Mouse (Mus musculus) frontal cortex, adult (tissue): Measurements from ENCODE around the gene Engase.
A peak's percentile ranks its signal among the peaks of the same experiment; 100 is the strongest.

Source experiments
- ATAC-seq: cut with Nextera tagmentation; 2 replicates; pipeline ENCODE4 v1.9.2; 2017; ENCODE audit warnings: mild to moderate bottlenecking, moderate library complexity, mixed read lengths; ENCODE audit not compliant: low TSS enrichment

Engase gene

DNA sequence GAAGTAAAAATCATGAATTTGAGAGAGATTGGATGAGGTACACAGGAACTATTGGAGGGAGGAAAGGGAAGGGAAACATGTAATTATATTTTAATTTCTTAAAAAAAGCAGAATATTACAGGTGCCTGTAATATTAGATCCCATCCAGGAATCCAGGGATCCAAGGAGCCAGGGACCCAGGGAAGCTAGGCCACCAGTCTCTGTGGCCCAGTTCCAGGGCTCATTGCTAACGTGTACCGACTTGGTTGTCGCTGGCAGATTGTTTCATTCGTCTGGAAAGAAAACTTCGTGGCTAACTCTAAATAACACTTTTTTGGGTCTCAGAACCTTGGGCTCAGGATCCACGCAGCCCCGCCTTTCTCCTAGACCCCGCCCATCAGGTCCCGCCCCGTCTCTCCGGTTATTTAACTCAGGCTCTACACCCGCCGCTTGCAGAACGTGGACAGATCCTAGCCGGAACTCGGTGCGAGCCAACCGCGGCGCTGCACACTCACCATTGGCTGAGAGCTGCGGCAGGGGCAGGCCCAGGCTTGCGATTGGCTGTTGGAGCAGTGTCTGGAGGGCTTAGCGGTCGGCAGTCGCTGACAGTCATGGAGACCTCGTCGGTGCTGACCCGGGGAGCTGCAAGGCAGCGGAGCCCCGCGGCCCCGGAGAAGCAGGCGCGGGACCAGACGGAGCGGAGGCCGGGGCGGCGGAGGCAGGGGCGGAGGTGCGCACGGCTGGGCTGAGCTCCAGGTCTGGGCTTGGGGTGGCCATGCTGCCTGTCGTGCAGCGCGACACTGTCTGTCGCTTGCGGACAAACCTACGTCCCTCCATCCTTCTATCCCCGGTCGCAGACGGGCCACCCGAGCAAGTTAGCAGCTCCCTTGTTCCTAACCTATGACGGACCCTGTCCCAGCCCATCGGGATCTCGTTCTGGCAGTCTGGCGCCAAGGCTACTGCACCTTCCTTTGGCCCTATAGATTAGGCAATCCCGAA lies at the start of gene Engase:
Gene Engase, plus strand, starts transcription at position 434 of the 978 bp plus-strand sequence.
- ATAC-seq = peak; percentile 99

DNA sequence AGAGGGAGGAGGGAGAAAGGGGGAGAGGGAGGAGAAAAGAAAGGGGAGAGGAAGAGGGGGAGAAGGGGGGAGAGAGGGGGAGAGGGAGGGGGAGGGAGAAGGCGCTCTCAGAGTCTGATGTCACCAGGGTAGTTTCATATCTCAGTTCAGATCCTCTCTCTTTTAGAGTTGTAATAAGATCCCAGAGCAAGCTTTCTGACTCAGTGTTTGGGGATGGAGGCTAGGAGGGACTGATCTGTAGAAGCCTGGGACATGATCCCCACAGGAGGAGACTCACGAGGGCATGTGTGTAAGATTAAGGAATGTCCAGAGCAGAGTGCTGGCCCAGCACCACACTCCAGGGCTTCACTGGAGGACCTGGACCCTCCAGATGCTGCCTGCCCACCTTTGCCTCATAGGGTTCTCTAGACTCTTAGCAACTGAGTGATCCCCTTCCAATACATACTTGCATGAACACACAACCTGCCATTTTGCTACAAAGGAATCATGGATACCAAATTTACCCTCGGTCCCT lies 49.3 kb upstream of the Engase start:
- ATAC-seq = no peak

DNA sequence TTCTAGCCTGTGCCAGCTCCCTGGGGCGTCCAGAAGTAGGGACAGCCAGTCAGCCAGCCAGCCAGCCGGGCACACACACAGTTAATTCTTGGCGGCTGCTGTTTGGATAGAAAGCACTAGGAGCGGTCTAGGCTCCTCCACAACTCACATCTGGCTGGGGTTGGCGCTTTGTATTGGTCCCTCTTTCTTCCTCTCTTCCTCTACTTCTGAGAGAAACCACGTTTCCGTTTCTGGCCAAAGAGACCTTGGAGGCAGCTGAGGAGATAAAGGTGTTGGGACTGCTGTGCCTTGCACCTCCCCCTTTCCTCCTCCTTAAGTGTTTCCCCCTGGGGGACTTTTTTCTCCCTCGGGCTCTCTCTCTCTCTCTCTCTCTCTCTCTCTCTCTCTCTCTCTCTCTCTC lies 48.6 kb upstream of the Engase start, which contains the start of gene C1qtnf1:
Gene C1qtnf1, plus strand, starts transcription at position 218 of the 400 bp plus-strand sequence.
- no peak for ATAC-seq

DNA sequence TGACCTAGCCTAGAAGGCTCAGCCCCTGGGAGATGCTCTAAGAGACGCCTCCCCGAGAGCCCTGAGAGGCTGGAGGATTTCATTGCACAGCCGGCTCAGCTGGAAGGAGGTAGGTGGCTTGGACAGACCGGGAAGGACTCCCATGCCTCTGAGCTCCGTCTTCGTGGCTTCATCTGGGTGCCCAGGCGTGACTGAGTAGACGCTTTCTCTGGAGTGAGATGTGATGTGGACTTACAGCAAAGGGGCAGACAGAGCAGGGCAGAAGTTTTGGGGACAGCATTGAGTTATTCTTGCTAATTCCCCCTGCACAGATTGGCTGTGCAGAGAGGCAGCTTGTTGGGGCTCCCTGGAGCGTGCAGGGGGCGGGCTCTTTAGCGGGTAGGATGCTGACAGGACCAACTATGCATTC lies 48.2 kb upstream of the Engase start:
- ATAC-seq = peak; percentile 58; the same call in 1 of the 2 replicates

DNA sequence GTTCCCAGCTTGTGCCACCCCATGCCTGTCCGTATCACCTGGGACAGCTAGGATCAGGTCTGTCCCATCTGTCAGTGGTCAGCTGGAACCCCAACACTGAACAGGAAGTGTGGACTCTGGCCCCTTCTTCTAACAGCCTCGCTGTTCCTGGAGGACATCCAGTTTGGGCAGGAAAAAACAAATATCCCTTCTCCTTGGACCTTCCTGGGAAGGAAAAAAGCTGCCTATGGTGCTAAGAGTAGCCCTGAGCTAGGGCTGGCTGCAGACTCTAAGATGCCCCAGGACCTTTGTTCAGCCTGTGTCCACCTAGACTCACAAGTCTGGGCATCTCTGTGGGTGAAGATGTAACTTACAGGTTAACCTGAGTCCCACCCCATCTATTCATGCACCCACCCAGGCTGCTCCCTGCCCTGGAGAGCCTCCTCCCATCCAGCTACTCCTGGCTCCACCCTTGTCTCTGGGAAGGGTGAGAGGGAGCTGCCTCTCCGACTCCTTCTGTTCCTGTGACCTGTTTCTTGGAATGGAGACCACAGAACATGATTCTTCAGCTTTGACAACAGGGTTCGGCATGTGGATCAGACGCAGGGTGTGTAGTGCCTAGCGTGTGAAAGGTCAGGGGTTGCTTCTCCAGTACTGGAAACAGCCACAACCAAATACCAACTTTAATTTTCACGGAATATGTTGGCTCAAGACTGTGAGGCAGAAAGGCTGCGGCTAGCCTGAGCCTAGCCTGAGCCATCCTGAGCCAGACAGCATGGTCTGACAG lies 47.5 kb upstream of the Engase start:
- ATAC-seq = no peak

DNA sequence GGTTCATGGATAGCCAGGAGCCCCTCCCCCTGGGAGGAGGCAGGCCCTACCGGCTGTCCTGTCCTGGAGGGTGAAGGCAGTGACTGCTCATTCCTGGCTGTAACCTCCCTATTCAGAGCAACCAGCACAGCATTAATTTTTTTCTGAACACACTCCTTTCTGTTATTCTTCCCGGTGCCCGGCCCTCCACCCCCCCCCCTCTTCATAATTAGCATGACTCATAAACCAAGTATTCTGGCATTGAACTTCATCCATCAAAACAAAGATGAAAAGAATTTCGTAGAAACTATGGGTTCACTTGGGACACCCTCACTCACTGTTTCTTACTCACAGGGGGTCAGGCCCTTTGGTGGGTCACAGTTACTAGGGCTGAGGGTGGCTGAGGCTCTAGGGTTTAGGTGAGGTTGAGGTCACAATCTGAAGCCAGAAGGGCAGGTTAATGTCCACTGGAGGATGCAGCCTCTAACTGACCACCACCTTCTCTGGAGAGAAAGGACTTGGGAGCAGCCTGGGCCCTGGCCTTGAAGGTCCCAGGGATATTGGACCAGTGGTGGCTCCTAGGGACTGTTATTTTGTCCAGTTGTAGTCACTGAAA lies 46.2 kb upstream of the Engase start:
- ATAC-seq = no peak

DNA sequence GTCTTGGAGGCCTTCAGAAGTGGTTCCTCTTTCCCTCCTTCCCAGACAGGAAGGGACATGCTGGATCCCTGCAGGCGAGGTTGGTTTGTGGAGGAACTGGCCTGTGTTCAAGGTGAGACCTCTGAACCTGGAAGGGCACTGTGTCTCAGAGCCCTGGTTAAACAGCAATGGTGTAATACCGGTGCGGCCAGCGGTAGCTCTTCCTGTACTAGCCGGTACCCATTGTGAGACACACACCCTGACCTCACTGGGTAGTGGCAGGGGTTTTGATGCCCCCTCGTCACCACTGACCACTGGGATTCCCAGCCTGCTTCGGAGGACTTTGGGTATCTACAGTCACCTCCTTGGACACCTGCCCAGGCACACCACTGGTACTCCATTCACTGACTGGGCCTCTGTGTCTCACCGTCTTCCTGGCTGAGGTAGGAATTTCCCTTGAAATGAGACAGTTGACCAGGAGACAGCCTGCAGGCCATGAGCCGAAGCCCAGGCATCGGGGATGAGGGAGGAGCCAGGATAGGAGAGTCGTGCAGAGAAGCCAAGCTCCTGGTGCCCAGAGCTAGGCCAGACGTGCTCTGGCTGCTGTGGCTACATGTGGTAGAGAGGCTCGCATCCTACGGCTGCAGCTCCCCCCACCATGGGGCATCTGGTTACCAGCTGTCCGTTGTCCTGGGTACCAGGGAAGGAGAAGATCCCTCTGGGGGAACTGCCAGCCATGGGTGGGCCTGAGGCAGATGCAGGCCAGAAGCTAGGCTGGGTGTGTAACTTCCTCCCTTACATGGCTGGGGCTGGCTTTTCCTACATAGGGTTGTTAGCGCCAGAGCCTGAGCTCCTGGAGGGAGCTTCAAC lies 45.3 kb upstream of the Engase start:
- no peak for ATAC-seq

DNA sequence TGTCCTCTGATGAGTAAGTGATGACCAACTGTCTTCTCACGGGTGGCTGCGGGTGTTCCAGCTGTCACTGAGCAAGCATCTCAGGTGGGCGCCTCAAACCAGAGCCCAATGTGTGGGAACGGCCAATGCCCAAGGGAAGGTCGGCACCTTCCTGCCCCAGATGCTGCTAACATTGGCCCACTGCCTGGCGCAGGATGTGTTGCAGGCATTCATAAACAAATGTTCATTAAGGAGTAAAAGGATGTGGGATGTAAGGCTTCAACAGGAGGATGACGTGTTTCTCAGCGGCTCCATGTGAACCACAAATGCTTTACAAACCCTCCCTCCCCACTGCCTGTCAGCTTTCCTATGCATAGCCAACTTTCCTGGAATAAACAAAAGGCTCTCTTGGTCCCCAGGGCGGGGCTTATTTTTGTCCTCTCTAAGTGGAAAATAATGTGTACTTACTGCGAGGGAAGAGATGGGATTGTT lies 43.2 kb upstream of the Engase start:
- no peak for ATAC-seq

DNA sequence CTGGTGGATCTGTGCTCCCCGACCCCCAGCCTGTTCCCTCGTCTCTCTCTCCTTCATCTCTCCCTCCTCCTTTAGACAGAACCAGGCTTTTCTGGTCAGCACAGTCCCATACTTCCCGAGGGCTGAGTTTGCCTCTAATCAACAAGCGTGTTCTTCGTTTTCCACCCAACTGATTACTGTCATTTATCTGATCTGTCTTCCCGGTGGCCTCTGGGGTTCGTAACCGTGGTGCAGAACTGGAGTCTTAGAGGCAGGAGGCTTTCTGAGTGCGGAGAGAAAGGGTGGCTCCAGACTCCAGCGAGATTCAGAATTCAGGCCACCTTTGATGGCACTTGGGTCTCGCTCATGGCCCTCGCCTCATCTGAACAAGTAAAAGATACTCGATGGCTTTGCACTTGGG lies 42.5 kb upstream of the Engase start:
- no peak for ATAC-seq

DNA sequence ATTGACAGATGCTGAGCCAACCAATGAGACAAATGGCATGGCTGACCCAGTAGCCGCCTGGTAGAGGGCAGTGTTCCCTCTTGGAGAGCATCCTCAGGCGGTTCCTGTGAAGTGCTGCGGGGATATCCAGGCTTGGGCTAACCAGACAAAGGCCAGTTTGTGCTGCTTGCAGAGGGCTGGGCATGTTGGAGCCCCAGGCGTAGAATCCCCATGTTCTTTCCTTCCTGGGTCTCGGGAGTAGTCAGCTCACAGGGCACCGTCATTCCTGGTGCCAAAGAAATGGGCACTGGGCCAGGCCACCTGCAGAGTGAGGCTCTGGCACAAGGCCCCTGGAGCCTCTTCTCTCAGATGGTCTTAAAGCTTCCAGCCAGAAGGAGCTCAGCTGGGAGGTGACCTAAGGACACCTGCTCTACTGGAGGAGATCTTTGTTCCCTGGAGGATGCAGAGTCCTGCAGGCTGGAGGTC lies 40.1 kb upstream of the Engase start:
- peak; percentile 55 for ATAC-seq

DNA sequence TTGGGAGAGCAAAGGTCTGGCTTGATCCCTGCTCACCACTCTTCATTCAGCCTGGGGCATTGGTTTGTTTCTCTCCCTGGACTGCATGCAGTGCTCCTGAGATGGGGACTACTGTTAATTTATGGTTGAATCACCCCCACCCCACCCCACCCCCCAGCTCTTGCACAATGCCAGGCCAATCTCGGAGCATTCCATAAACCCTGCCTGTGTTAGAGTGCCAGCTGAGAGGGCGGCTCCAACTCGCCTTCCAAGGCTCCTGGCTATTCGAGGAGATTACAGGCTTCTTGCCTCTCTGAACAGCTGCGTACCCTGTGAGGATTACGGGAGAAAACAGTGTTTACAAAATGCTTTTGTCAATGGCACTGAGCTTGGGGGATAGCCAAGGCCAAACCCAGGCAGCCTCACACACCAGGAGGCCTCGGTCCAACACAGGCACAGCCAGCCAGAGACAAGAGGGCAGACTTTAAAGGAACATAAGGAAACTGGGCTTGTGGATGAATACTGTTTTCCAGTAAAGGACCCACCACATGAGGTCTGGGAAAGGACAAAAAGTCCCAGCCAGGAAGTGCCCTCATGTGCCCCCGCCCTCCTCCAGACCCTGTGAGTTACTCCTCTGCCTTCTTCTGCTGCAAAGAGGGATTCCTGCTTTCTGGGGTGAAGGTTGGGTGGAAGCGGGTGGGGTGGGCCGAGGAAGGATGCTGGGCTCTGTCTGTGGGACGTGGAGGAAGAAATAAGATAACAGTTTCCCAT lies 37.8 kb upstream of the Engase start:
- no peak for ATAC-seq

DNA sequence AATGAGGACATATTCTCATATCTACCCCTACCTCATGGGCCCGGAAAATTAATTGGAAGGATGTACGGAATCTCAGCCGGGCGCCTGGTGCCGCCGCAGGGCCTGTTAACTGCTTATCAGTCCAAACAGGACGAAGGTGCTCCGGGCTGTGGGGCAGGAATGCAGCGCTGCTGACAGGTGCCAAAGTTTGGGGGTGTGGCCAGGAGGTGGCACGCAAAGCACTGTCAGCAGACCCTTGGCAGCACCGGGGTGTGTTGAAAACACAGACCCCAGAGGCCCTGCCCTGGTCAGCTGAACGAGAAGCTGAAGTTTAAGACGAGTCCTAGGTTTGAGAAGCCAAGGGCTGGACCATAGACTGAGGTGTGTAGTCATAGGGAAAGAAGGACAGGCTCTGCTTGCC lies 33.9 kb upstream of the Engase start:
- ATAC-seq = no peak

DNA sequence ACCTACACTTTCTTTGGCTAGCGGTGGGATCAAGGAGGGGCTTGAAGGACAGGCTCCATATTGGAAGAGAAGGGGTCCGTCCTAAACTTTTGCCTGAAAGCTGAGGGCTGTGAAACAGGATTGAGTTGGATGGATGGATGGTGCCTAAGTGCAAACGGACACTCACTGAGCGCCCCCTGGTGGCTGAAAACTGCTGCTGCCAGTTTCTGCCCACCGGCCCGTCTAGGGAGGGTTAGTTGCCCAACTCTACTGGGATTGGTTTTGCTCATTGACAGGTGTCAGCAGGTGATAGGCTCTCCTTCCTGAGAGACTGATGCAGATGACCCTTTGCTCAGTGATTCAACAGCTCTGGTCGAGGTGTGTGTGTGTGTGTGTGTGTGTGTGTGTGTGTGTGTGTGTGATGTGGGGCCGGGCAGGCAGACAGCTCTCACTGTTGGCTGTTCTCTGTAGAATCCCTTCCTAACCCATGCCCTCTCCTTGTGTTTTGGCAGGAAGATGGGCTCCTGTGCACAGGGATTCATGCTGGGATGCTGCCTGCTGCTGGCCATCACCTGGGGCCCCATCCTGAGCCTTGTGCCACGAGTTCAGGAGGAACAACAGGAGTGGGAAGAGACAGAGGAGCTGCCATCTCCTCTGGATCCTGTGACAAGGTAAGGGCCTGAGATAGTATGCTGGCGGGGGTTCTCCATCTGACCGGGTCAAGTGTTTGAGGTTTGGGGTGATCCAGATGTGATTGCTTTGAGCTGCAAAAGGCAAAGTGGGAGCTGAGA lies 33.2 kb upstream of the Engase start:
- ATAC-seq = no peak

DNA sequence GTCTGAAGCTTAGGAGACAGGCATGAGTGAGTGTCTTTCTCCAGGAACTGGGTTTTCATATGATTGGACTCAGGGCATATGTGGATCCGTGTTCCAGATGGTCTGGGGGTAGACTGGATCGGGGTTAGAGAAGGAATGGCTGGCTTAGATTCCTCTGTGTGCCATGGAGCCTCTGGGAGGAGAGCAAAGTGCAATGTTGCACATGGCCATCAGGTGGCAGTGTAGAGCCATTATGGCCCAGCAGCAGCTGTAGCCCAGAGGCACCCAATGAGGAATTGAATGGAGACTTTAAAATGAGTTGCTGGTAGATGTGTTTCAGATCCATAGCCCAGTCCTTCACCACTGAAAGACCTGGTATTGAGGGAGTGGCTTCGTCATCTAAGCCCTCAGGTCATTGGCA lies 30.8 kb upstream of the Engase start:
- peak; percentile 93 for ATAC-seq

DNA sequence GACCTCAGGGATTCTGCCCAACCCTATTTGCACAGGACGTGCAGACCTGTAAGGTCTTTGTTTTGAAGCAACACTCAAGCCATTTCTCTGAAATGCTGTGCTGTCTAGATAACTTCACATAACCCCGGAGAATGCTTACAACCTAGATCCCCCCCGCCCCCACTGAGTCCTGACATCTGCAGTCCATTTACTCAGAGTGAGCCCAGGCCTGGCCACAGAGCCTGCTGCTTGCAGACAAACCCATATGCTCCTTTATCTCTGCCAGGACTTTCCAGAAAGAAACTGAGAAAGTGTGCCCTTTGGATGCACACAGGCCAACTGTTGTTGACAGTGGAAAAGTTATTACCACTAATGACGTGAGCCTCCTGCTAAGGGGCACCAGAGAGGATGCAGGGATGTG lies 29.3 kb upstream of the Engase start:
- ATAC-seq = no peak

DNA sequence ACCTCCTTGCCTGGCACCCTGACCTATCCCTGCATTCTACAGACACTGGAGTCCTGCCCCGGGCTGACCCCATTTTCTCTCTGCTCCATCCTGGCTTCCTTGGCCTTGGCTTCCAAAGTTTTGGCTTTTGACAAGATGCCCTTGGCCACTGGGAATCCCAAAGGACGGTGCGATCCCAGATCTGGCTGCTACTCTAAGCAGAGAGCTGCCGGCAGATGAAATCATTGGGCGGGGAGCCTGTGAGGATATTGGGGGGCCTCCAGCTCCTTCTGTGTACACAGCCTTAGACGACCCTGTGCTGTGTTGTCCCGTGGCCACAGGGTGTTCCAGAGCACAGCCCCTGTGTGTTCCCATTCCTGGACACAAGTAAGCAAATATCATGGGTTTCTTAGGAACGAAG lies 28.2 kb upstream of the Engase start:
- no peak for ATAC-seq

DNA sequence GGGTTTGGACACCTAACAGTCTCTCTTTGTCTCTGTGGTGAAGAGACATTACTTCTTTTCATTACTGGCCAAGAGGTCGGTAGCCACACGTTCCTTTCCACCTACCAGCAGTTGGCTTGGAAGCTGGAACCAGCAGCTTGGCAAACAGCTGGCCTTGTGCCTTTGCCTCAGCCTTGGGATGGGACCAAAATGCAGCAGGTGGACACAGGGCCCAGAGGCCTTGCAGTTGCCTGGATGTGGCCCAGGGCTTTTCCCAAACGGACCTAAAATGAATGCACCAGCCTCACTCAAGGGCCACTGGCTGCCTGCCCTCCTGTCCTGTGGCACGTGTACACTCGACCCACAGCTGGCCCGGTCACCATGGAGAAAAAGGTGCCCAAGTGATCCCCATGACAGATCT lies 25.4 kb upstream of the Engase start:
- ATAC-seq = no peak

DNA sequence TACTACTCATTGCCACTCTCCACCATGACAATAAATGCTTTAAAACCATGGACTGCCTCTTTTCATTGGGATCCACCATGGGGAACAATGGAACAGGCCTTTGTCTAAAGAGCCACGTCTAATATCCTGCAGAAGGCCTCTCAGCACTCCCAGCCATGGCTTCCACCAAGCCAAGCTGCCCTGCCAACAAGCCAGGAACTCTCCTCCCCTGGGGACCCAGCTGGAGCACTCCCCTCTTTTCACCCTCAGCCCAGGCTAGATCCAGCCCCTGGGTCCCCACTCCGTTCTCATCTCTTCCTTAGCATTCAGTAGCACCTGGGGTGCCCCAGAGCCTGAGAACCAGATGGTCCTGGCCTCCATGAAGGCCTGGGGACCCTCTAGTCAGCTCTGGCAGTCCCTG lies 23.7 kb upstream of the Engase start:
- ATAC-seq = no peak

DNA sequence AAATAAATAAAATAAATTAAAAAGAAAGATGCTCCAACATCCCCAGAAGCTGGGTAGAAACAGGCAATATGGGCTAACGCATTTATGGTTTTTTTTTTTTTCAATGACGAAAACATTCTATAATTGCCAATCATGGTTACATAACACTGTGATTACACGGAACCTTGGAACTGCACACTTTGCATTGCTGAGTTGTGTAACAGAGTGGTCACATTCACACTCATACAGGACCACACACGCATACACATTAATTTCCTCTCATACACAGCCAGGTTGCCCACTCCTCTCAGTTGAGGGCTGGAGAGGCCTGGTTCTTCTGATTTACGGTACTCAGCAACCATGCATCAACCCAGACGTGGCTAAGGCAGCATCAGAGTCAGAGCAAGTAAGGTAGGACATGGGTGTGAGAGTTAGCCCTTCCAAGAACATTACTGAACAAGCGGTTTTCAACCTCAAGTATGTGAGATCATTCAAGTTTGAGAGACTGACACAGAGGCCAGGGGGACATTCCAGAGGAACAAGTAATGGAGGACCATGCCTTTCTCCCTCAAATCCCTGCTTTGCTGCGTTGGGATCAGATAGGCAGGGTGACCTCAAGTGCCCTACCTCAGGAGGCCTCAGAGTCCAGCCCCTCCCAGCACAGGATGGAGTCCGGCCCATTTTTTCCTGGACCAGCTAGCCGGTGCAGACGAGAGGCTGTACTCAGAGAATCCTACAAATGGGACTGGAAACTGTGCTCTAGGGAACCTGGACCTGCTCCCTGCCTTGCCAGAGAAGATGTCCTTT lies 22.6 kb upstream of the Engase start:
- ATAC-seq = no peak
